Mouse (Mus musculus): ENCODE data around the gene Snx8. TPM values are rescaled to one million over a fixed set of nuclear protein-coding genes. Genes with fewer than 3 reads are reported as not detected.

Snx8 gene
- total and polyA plus RNA-seq, 3 experiments: 19.7 to 30.7 TPM; not detected in 1

GRCm38 (mm10) chr5:140419442-140420080 lies 30.5 kb upstream of the Snx8 start:
- Histone ChIP-seq H3K27ac (ENCODE audit: control insufficient read depth, low read depth, low read length) (peak overlapping the region; percentile 95), H3K9ac (ENCODE audit: control insufficient read depth, low read depth, low read length, poor library complexity, severe bottlenecking) (peak overlapping the region; percentile 99), H3K27me3 (ENCODE audit: control insufficient read depth in 1 of 2, insufficient read depth in 2 of 2, low read length in 2 of 2) (no peaks in the 10 kb centered on the region), H3K9me3 (replicated peaks; ENCODE audit: insufficient read depth, low read length) (no peaks in the 10 kb centered on the region), H3K4me3 (ENCODE audit: control insufficient read depth in 1 of 2, insufficient read depth in 1 of 2, low read depth in 2 of 2, low read length in 2 of 2) (peak overlapping the region; percentile 66 to 93), H3K79me2 (ENCODE audit: control insufficient read depth, insufficient read depth, low read length, poor library complexity) (peaks cover 59% of the 10 kb centered on the region), H3K4me1 (ENCODE audit: control insufficient read depth in 1 of 2, insufficient read depth in 2 of 2, low read length in 2 of 2) (peaks cover 0 to 17% of the 10 kb centered on the region in 2 experiments), H3K36me3 (ENCODE audit: control insufficient read depth in 1 of 2, insufficient read depth in 2 of 2, low read length in 2 of 2) (peaks cover 3 to 17% of the 10 kb centered on the region in 2 experiments; a peak in 2 of 4 replicates)
- TF ChIP-seq MAZ (IDR thresholded peaks at IDR 0.05; ENCODE audit: low read depth, low read length) (peak; percentile 56; the same call in 1 of the 2 replicates), KAT2A (conservative IDR thresholded peaks at IDR 0.05; ENCODE audit: low read depth, low read length) (0 out of 2 replicates have a peak, but pooled peaks have one; percentile 3), ZNF384 (IDR thresholded peaks at IDR 0.05; ENCODE audit: low read depth, low read length) (no peak), UBTF (IDR thresholded peaks at IDR 0.05; ENCODE audit: borderline replicate concordance, insufficient read depth, low read depth, low read length) (peak; percentile 56; the same call in 1 of the 2 replicates), ZMIZ1 (IDR thresholded peaks at IDR 0.05; ENCODE audit: low read depth, low read length) (peak; percentile 11; the same call in 1 of the 2 replicates), POLR2A (IDR thresholded peaks at IDR 0.05; ENCODE audit: control insufficient read depth in 1 of 2, insufficient read depth in 1 of 2, low read depth in 1 of 2, low read length in 2 of 2, poor library complexity in 1 of 2) (peak in 1 of 2 experiments; percentile 87; a peak in 1 of 4 replicates), POLR2AphosphoS5 (IDR thresholded peaks at IDR 0.05; ENCODE audit: borderline replicate concordance, low read depth, low read length) (no peak), POLR2AphosphoS2 (IDR thresholded peaks at IDR 0.05; ENCODE audit: low read length) (peak; percentile 14), CTCF (IDR thresholded peaks at IDR 0.05 in 2 of 3, conservative IDR thresholded peaks at IDR 0.05 in 1 of 3; ENCODE audit: control insufficient read depth in 1 of 3, insufficient read depth in 1 of 3, low read depth in 2 of 3, low read length in 3 of 3, poor library complexity in 1 of 3, severe bottlenecking in 1 of 3) (0 out of 6 replicates have a peak, but pooled peaks of 1 of the 3 experiments have one; percentile 0), TCF12 (IDR thresholded peaks at IDR 0.05; ENCODE audit: low read depth, low read length) (0 out of 2 replicates have a peak, but pooled peaks have one; percentile 4), RAD21 (IDR thresholded peaks at IDR 0.05; ENCODE audit: low read depth, low read length) (no peak), JUND (IDR thresholded peaks at IDR 0.05; ENCODE audit: low read depth, low read length) (no peak)
- peak; percentile 53 for DNase-seq (ENCODE audit: low read depth, low spot score)

GRCm38 (mm10) chr5:140418489-140419441 lies 29.7 kb upstream of the Snx8 start, which contains the start of gene Eif3b:
TSS of gene Eif3b (plus strand) at chr5:140419328.
- H3K4me1 ChIP-seq (ENCODE audit: control insufficient read depth in 1 of 2, insufficient read depth in 2 of 2, low read length in 2 of 2): peaks cover 0 to 17% of the 10 kb centered on the region in 2 experiments
- peak within 1 kb of the TSS; percentile 99 for H3K9ac ChIP-seq (ENCODE audit: control insufficient read depth, low read depth, low read length, poor library complexity, severe bottlenecking)
- peak within 1 kb of the TSS; percentile 95 for H3K27ac ChIP-seq (ENCODE audit: control insufficient read depth, low read depth, low read length)
- peak; percentile 95 for DNase-seq (ENCODE audit: low read depth, low spot score)
- peaks cover 3 to 17% of the 10 kb centered on the region in 2 experiments; a peak in 2 of 4 replicates for H3K36me3 ChIP-seq (ENCODE audit: control insufficient read depth in 1 of 2, insufficient read depth in 2 of 2, low read length in 2 of 2)
- peak within 1 kb of the TSS; percentile 66 to 93 for H3K4me3 ChIP-seq (ENCODE audit: control insufficient read depth in 1 of 2, insufficient read depth in 1 of 2, low read depth in 2 of 2, low read length in 2 of 2)
- no peaks in the 10 kb centered on the region for H3K27me3 ChIP-seq (ENCODE audit: control insufficient read depth in 1 of 2, insufficient read depth in 2 of 2, low read length in 2 of 2)
- H3K79me2 ChIP-seq (ENCODE audit: control insufficient read depth, insufficient read depth, low read length, poor library complexity): peaks cover 51% of the 10 kb centered on the region
- no peaks in the 10 kb centered on the region for H3K9me3 ChIP-seq (replicated peaks; ENCODE audit: insufficient read depth, low read length)
- TF ChIP-seq HCFC1 (IDR thresholded peaks at IDR 0.05; ENCODE audit: low read depth, low read length): peak; percentile 85
- TF ChIP-seq CTCF (IDR thresholded peaks at IDR 0.05 in 2 of 3, conservative IDR thresholded peaks at IDR 0.05 in 1 of 3; ENCODE audit: control insufficient read depth in 1 of 3, insufficient read depth in 1 of 3, low read depth in 2 of 3, low read length in 3 of 3, poor library complexity in 1 of 3, severe bottlenecking in 1 of 3): no peak
- TF ChIP-seq SMC3 (IDR thresholded peaks at IDR 0.05; ENCODE audit: low read depth, low read length): no peak
- no peak for TF ChIP-seq GATA1 (IDR thresholded peaks at IDR 0.05; ENCODE audit: low read depth, low read length)
- peak in 1 of 2 experiments; percentile 61; a peak in 2 of 4 replicates for TF ChIP-seq USF2 (IDR thresholded peaks at IDR 0.05; ENCODE audit: borderline replicate concordance in 1 of 2, insufficient read depth in 1 of 2, low read depth in 1 of 2, low read length in 2 of 2)
- TF ChIP-seq MAX (IDR thresholded peaks at IDR 0.05; ENCODE audit: low read length): peak; percentile 93
- TF ChIP-seq MAZ (IDR thresholded peaks at IDR 0.05; ENCODE audit: low read depth, low read length): no peak
- TF ChIP-seq NRF1 (IDR thresholded peaks at IDR 0.05; ENCODE audit: insufficient read depth, low read depth, low read length, poor library complexity, severe bottlenecking): no peak
- no peak for TF ChIP-seq MYB (IDR thresholded peaks at IDR 0.05; ENCODE audit: low read depth, low read length)
- no peak; the same call in 1 of the 2 replicates for TF ChIP-seq BHLHE40 (IDR thresholded peaks at IDR 0.05; ENCODE audit: borderline replicate concordance, low read depth, low read length)
- TF ChIP-seq MEF2A (IDR thresholded peaks at IDR 0.05; ENCODE audit: extremely low read depth, insufficient replicate concordance, low read depth, low read length, poor library complexity, severe bottlenecking): no peak
- TF ChIP-seq MAFK (IDR thresholded peaks at IDR 0.05; ENCODE audit: borderline replicate concordance, low read depth, low read length): no peak
- TF ChIP-seq UBTF (IDR thresholded peaks at IDR 0.05; ENCODE audit: borderline replicate concordance, insufficient read depth, low read depth, low read length): no peak
- TF ChIP-seq ZNF384 (IDR thresholded peaks at IDR 0.05; ENCODE audit: low read depth, low read length): no peak
- no peak for TF ChIP-seq RCOR1 (IDR thresholded peaks at IDR 0.05; ENCODE audit: low read depth, low read length)
- TF ChIP-seq POLR2AphosphoS2 (IDR thresholded peaks at IDR 0.05; ENCODE audit: low read length): peak; percentile 90
- TF ChIP-seq POLR2AphosphoS5 (IDR thresholded peaks at IDR 0.05; ENCODE audit: borderline replicate concordance, low read depth, low read length): no peak
- TF ChIP-seq CHD1 (IDR thresholded peaks at IDR 0.05; ENCODE audit: low read depth, low read length): peak; percentile 100
